Mouse (Mus musculus) lung, postnatal 0 days (tissue): ENCODE data around the gene Nup50.

Experiments
- CTCF ChIP-seq: IDR thresholded peaks from 2 replicates; pipeline ENCODE4 v1.5.1; 2016; ENCODE audit warnings: antibody characterized with exemption, mild to moderate bottlenecking
- EP300 ChIP-seq: IDR thresholded peaks from 2 replicates; pipeline ENCODE4 v1.6.1; 2016; ENCODE audit warnings: antibody characterized with exemption, mild to moderate bottlenecking, control low read depth

DNA sequence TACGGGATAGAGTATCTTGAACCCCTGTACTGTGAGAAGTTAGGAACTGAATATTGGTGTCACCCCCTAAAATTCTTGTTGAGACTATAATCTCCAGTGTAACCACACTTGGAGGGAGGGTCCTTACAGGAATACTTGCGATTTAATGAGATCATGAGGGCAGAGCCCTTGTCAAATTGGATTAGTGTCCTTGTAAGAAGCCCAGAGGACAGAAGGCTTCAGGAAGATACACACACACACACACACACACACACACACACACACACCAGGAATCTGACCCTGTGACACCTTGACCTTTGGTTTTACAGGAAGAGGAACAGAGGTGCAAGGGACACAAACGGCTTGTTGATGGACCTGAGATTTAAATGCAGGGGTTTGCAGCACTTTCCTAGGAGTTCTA is 32.0 kb upstream of the Nup50 start:
- TF ChIP-seq CTCF (no peak), EP300 (no peak)
